Mouse (Mus musculus) left cerebral cortex, adult 2 months (tissue): ENCODE data around the gene Lbhd2. TPM values are rescaled to one million over a fixed set of nuclear protein-coding genes. Genes with fewer than 3 reads are reported as not detected.
A peak's percentile ranks its signal among the peaks of the same experiment; 100 is the strongest.

Source experiments
- DNase-seq, 2 experiments: peaks; one replicate each; pipeline ENCODE4 v3.0.0; 2021 to 2022; ENCODE audit warnings: low spot score in 2 of 2, mixed read lengths in 1 of 2; ENCODE audit errors: extremely low spot score in 1 of 2
- H3K27ac ChIP-seq: fragments of 200-600 bp; 2 replicates; pipeline ENCODE4 v1.8.1; 2022
- H3K4me3 ChIP-seq: fragments of 200-600 bp; 2 replicates; pipeline ENCODE4 v1.8.1; 2022
- CTCF ChIP-seq: fragments of 200-600 bp; IDR thresholded peaks from 2 replicates; pipeline ENCODE4 v1.8.1; 2022; ENCODE audit warnings: antibody characterized with exemption, mild to moderate bottlenecking, moderate library complexity
- intact Hi-C: fragments of 180-260 bp; cut with DNase I; formaldehyde crosslinking; loops from one replicate; pipeline ENCODE4 v1.15.1; 2025
- total RNA-seq, 2 experiments: library from RNA; stranded (reverse); gene quantifications; 2 replicates each; pipeline ENCODE4 v1.2.3; 2021

The Lbhd2 gene
- total RNA-seq, 2 experiments from 2014 or later, result 1.3 to 2.8 TPM

- intact Hi-C loops, result no loop called here
- DNase-seq, result no peak
- H3K27ac ChIP-seq, result no peak overlapping the region
- H3K4me3 ChIP-seq, result no peak overlapping the region
- TF ChIP-seq CTCF, result no peak
Observed at GRCm38 (mm10) chr12:111434745-111435327, 28.2 kb downstream of the Lbhd2 start.

GRCm38 (mm10) chr12:111436170-111436569, 29.6 kb downstream of the Lbhd2 start:
- TF ChIP-seq CTCF, result no peak
- no peak for DNase-seq
- H3K4me3 ChIP-seq, result no peak overlapping the region
- intact Hi-C loops, result no loop called here
- peak overlapping the region; percentile 50; the same call in 1 of the 2 replicates for H3K27ac ChIP-seq

- peak overlapping the region; percentile 50; the same call in 1 of the 2 replicates for H3K27ac ChIP-seq
- TF ChIP-seq CTCF, result no peak
- H3K4me3 ChIP-seq, result no peak overlapping the region
- peak in 1 of 2 experiments; percentile 33 for DNase-seq
- intact Hi-C loops, result no loop called here
Observed at GRCm38 (mm10) chr12:111436640-111437039, 30.0 kb downstream of the Lbhd2 start.

GRCm38 (mm10) chr12:111437222-111437900, 30.8 kb downstream of the Lbhd2 start:
- H3K4me3 ChIP-seq, result no peak overlapping the region
- intact Hi-C loops, result no loop called here
- TF ChIP-seq CTCF, result no peak
- H3K27ac ChIP-seq, result no peak overlapping the region
- DNase-seq, result no peak

GRCm38 (mm10) chr12:111438850-111439249, 32.2 kb downstream of the Lbhd2 start:
- intact Hi-C loops, result no loop called here
- no peak for TF ChIP-seq CTCF

GRCm38 (mm10) chr12:111440701-111441373, 34.2 kb downstream of the Lbhd2 start:
- intact Hi-C loops, result no loop called here
- no peak for TF ChIP-seq CTCF
- no peak for DNase-seq
- no peak overlapping the region for H3K27ac ChIP-seq
- H3K4me3 ChIP-seq, result no peak overlapping the region

More at GRCm38 (mm10) chr12:111438850-111439249, 32.2 kb downstream of the Lbhd2 start:
- Histone ChIP-seq H3K27ac (no peak overlapping the region), H3K4me3 (no peak overlapping the region)
- DNase-seq, result no peak

GRCm38 (mm10) chr12:111441523-111441922, 34.9 kb downstream of the Lbhd2 start:
- H3K27ac ChIP-seq, result no peak overlapping the region
- intact Hi-C loops, result no loop called here
- DNase-seq, result no peak
- no peak overlapping the region for H3K4me3 ChIP-seq
- no peak for TF ChIP-seq CTCF

GRCm38 (mm10) chr12:111442309-111443010, 35.9 kb downstream of the Lbhd2 start, which contains the start of gene Tnfaip2:
TSS of gene Tnfaip2 (plus strand) at chr12:111442469.
- Histone ChIP-seq H3K27ac (no peak within 1 kb of the TSS), H3K4me3 (peak within 1 kb of the TSS; percentile 16)
- TF ChIP-seq CTCF, result no peak
- DNase-seq, result no peak
- intact Hi-C loops, result no loop called here

- Histone ChIP-seq H3K4me3 (no peak overlapping the region; the same call in 1 of the 2 replicates), H3K27ac (no peak overlapping the region)
- no peak for DNase-seq
- intact Hi-C loops, result no loop called here
- no peak for TF ChIP-seq CTCF
Observed at GRCm38 (mm10) chr12:111443011-111443870, 36.6 kb downstream of the Lbhd2 start.

- H3K27ac ChIP-seq, result no peak overlapping the region
- TF ChIP-seq CTCF, result no peak
- no peak for DNase-seq
- intact Hi-C loops, result no loop called here
- H3K4me3 ChIP-seq, result no peak overlapping the region
Observed at GRCm38 (mm10) chr12:111443921-111444831, 37.6 kb downstream of the Lbhd2 start.
